Mouse (Mus musculus): ENCODE data around the gene Mad2l1bp. TPM values are rescaled to one million over a fixed set of nuclear protein-coding genes. Genes with fewer than 3 reads are reported as not detected.

Mad2l1bp gene
- polyA plus RNA-seq (2012; ENCODE audit: low replicate concordance): 3.1 and 13.1 TPM in 2 replicates

GRCm38 (mm10) chr17:46152847-46153782, at the start of gene Mad2l1bp:
Mad2l1bp (minus strand) TSS chr17:46153553.

GRCm38 (mm10) chr17:46202421-46203071, 49.2 kb upstream of the Mad2l1bp start, which contains the start of the genes Polh and Xpo5:
Polh (minus strand) TSS chr17:46202645.
Xpo5 (plus strand) TSS chr17:46202782.

GRCm38 (mm10) chr17:46160686-46161085, 7.3 kb upstream of the Mad2l1bp start, which contains the start of gene Gtpbp2:
Gtpbp2 (plus strand) TSS chr17:46161032.

GRCm38 (mm10) chr17:46143578-46144423, 9.6 kb downstream of the Mad2l1bp start, which contains the start of gene Rsph9:
Rsph9 (minus strand) TSS chr17:46144216.

GRCm38 (mm10) chr17:46110402-46111289, 42.7 kb downstream of the Mad2l1bp start, which contains the start of gene Mrps18a:
Mrps18a (plus strand) TSS chr17:46110986.

Other genes starting within 250 kb of the Mad2l1bp start
- 4.7 and 9.1 TPM in 2 replicates for gene Vegfa, start 121.2 kb downstream of the Mad2l1bp start, polyA plus RNA-seq (2012; ENCODE audit: low replicate concordance)
- gene Mrps18a, start 42.6 kb downstream of the Mad2l1bp start, polyA plus RNA-seq (2012; ENCODE audit: low replicate concordance): 38.3 and 76.8 TPM in 2 replicates
- gene Rsph9, start 9.3 kb downstream of the Mad2l1bp start, polyA plus RNA-seq (2012; ENCODE audit: low replicate concordance): 0.75 TPM in 1 of 2 replicates, not detected in the other
- gene Gtpbp2, start 7.5 kb upstream of the Mad2l1bp start, polyA plus RNA-seq (2012; ENCODE audit: low replicate concordance): 115 and 348 TPM in 2 replicates
- 0.76 and 1.9 TPM in 2 replicates for gene Polh, start 49.1 kb upstream of the Mad2l1bp start, polyA plus RNA-seq (2012; ENCODE audit: low replicate concordance)
- 5.3 and 8.5 TPM in 2 replicates for gene Xpo5, start 49.2 kb upstream of the Mad2l1bp start, polyA plus RNA-seq (2012; ENCODE audit: low replicate concordance)
- 5.7 and 13.6 TPM in 2 replicates for gene Polr1c, start 94.5 kb upstream of the Mad2l1bp start, polyA plus RNA-seq (2012; ENCODE audit: low replicate concordance)
- 192 and 236 TPM in 2 replicates for gene Yipf3, start 94.5 kb upstream of the Mad2l1bp start, polyA plus RNA-seq (2012; ENCODE audit: low replicate concordance)
- gene Lrrc73, start 100.0 kb upstream of the Mad2l1bp start, polyA plus RNA-seq (2012; ENCODE audit: low replicate concordance): 0.84 and 1.2 TPM in 2 replicates
- gene Tjap1, start 129.5 kb upstream of the Mad2l1bp start, polyA plus RNA-seq (2012; ENCODE audit: low replicate concordance): 56.3 and 96.3 TPM in 2 replicates
- gene Dlk2, start 143.9 kb upstream of the Mad2l1bp start, polyA plus RNA-seq (2012; ENCODE audit: low replicate concordance): 0.26 and 0.53 TPM in 2 replicates
- 12.3 and 28.5 TPM in 2 replicates for gene Abcc10, start 174.8 kb upstream of the Mad2l1bp start, polyA plus RNA-seq (2012; ENCODE audit: low replicate concordance)
- gene Zfp318, start 230.2 kb upstream of the Mad2l1bp start, polyA plus RNA-seq (2012; ENCODE audit: low replicate concordance): 30.3 and 42.6 TPM in 2 replicates

Data from hematopoietic multipotent progenitor cell, adult 10-12 weeks (in vitro differentiated cells).